Comparison of ENCODE assay signal across 11 mouse cellular contexts in genomic region chr13:56501866-56502420, GRCm38 (mm10). TPM values are rescaled to one million over a fixed set of nuclear protein-coding genes. Genes with fewer than 3 reads are reported as not detected.
"Had no signal": no experiment of that assay in that cellular context is flagged by ENCODE, and none has a peak within 500 bp of the region (broad histone marks: within the 10 kb centered on the region; RNA-seq: fewer than 3 reads in every experiment).

No protein-coding gene starts in this region.

- ATAC-seq: midbrain, embryonic 13.5 days had no signal

- DNase-seq: kidney, postnatal 25 days; lung, adult 18-20 months; right cerebral cortex, postnatal 14 days; thymus, adult 2 months; thymus, postnatal 25 days had no signal

RNA-seq across cellular contexts. Expression of gene Il9, which starts 19.9 kb away (rescaled TPM):
- total RNA-seq: layer of hippocampus, postnatal 25 days; left cerebral cortex, adult 2 months; left cerebral cortex, postnatal 14 days; liver, adult 2 months; midbrain, postnatal 0 days had no signal

RNA-seq across cellular contexts. Expression of gene Lect2, which starts 46.4 kb away (rescaled TPM):
- total RNA-seq: layer of hippocampus, postnatal 25 days; left cerebral cortex, adult 2 months; left cerebral cortex, postnatal 14 days; midbrain, postnatal 0 days had no signal
